Mouse (Mus musculus) kidney, adult 2 months (tissue): ENCODE data around the gene Fchsd2. TPM values are rescaled to one million over a fixed set of nuclear protein-coding genes. Genes with fewer than 3 reads are reported as not detected.

Source experiments
- DNase-seq: peaks from one replicate; pipeline ENCODE4 v3.0.0; 2021
- H3K27ac ChIP-seq: fragments of 200-500 bp; 2 replicates; pipeline ENCODE4 v1.5.1; 2012; ENCODE audit warnings: low read depth, low read length, control low read depth, inconsistent platforms; ENCODE audit not compliant: insufficient read depth
- H3K27me3 ChIP-seq: fragments of 200-500 bp; replicated peaks from 2 replicates; pipeline ENCODE4 v1.6.1; 2012; ENCODE audit warnings: mild to moderate bottlenecking, moderate library complexity, low read length, inconsistent platforms; ENCODE audit not compliant: control insufficient read depth, insufficient read depth
- H3K36me3 ChIP-seq: fragments of 200-500 bp; 2 replicates; pipeline ENCODE4 v1.6.1; 2012; ENCODE audit warnings: mild to moderate bottlenecking, moderate library complexity, low read length, inconsistent platforms; ENCODE audit not compliant: control insufficient read depth, insufficient read depth
- H3K4me1 ChIP-seq: fragments of 200-500 bp; 2 replicates; pipeline ENCODE4 v1.6.1; 2011; ENCODE audit warnings: low read length; ENCODE audit not compliant: control insufficient read depth, insufficient read depth
- H3K4me3 ChIP-seq: fragments of 200-500 bp; 2 replicates; pipeline ENCODE4 v1.5.1; 2011; ENCODE audit warnings: mild to moderate bottlenecking, low read depth, low read length, control low read depth; ENCODE audit not compliant: insufficient read depth
- CTCF ChIP-seq: fragments of 200-500 bp; conservative IDR thresholded peaks from 2 replicates; pipeline ENCODE4 v1.5.1; 2011; ENCODE audit warnings: low read depth, mild to moderate bottlenecking, control low read depth, low read length, moderate library complexity, mixed read lengths; ENCODE audit not compliant: insufficient read depth, insufficient read length
- POLR2A ChIP-seq: fragments of 200-500 bp; IDR thresholded peaks from one replicate; pipeline ENCODE4 v1.6.1; 2011; ENCODE audit warnings: low read depth, low read length, control low read depth
- WGBS: fragments of 180-500 bp; shearing (Covaris S2); methylation state at CpG from one replicate; pipeline ENCODE4 v1.1.7; 2018; 5-methylcytosine and 5-hydroxymethylcytosine counted together
- polyA plus RNA-seq: library from polyadenylated mRNA; depleted of rRNA; stranded (reverse); fragments of >200 nt; gene quantifications from 2 replicates; pipeline ENCODE4 v1.2.3, GENCODE M21; 2012; rRNA removed

Gene Fchsd2
- polyA plus RNA-seq, result 5.3 and 7.1 TPM in 2 replicates

DNA sequence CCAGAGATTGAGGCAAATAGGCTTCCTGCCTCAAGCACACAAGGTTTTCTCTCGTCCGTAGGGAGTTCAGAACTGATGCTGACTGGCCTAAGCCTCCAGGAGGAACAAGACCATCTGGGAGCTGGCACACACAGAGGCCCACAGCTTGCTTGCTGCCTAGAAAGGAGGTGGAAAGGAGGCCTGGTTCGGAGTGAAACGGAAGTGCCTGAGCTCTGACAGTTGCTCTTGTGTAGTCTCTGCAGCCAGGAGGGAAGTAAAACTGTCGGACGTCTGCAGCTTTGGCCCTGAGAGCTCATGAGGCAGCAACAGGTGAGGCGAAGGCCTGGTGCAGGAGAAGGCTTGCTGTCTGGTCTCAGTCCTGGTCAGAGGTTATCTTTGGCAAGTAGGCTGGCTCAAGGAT, at the start of gene Fchsd2:
Gene Fchsd2, plus strand, starts transcription at position 246 of the 400 bp plus-strand sequence.
- Histone ChIP-seq H3K27me3 (no peaks in the 10 kb centered on the region), H3K4me1 (peaks cover 6% of the 10 kb centered on the region), H3K36me3 (no peaks in the 10 kb centered on the region), H3K4me3 (no peak within 1 kb of the TSS), H3K27ac (no peak within 1 kb of the TSS)
- DNase-seq, result peak; percentile 23
- TF ChIP-seq CTCF, result no peak
- no peak for TF ChIP-seq POLR2A
- 76% methylated on average over 7 of the region's 7 CpGs for WGBS

- Histone ChIP-seq H3K27me3 (no peaks in the 10 kb centered on the region; the same call in 1 of the 2 replicates), H3K4me1 (no peaks in the 10 kb centered on the region), H3K4me3 (no peak overlapping the region), H3K27ac (no peak overlapping the region), H3K36me3 (no peaks in the 10 kb centered on the region)
- TF ChIP-seq POLR2A (no peak), CTCF (no peak)
- WGBS, result 77% methylated on average over 8 of the region's 8 CpGs
- DNase-seq, result no peak
These were observed 48.7 kb upstream of the Fchsd2 start for GRCm38 (mm10) chr7:101043846-101044541.

DNA sequence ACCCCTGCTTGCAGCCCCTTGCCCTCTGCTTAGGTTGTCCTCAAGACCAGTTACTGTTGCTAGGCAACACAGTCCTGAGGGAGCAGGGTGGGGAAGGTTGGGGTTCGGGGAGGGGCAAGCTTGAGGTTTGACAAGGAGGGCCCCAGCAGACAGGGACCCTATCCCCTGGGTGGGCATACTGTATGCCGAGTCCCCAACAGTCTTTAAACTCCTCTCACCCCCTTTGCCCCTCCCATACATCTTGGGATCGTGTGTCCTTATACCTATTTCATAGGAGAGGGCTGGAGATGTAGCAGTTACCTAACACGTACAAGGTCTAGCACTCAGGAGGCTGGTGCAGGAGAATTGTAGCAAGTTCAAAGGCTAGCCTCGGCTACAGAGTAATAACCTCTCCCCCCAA, 44.4 kb upstream of the Fchsd2 start:
- Histone ChIP-seq H3K4me1 (no peaks in the 10 kb centered on the region), H3K4me3 (no peak overlapping the region), H3K36me3 (no peaks in the 10 kb centered on the region), H3K27ac (no peak overlapping the region), H3K27me3 (no peaks in the 10 kb centered on the region)
- 81% methylated on average over 5 of the region's 5 CpGs for WGBS
- TF ChIP-seq CTCF (no peak), POLR2A (no peak)
- DNase-seq, result no peak

DNA sequence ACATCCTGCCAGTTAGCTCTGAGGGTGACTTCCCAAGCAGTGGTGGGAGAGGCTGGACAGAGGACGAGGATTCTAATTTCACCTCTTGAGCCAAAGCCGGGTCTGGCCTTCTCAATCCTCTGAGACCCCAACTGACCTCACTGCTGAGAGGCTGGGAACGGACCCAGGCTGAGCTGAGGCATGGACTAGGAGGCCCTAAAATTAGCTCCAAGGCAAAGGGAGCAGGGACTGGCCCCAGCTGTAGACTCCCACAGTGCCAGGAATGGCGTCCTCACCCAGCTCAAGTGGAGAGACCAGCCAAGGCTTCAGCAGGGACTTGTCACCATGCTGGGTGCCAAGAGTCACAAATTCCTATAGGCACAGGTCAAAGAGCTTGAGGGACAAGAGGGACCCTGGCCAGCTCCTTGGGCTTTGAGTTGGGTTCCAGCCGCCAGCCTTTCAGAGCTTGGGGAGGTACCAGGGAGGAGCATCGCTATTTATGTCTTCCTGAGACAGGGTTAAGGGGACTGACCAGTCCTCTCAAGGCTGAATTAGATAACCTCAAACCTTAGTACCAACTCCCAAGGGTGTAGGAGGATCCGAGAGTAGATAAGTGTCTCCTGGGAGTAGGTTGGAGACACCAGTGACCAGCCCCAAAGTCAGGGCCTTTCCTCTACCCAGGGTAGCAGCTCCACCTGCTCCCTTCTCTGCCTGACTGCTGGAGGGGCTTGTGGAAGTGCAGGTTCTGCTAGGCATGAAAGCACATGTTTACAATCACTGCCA, 43.2 kb upstream of the Fchsd2 start:
- Histone ChIP-seq H3K4me1 (no peaks in the 10 kb centered on the region), H3K27me3 (no peaks in the 10 kb centered on the region), H3K27ac (no peak overlapping the region), H3K4me3 (no peak overlapping the region), H3K36me3 (no peaks in the 10 kb centered on the region)
- peak; percentile 49 for DNase-seq
- TF ChIP-seq CTCF, result no peak
- TF ChIP-seq POLR2A, result no peak
- WGBS, result 81% methylated on average over 7 of the region's 7 CpGs

- 75% methylated on average over 13 of the region's 13 CpGs for WGBS
- H3K36me3 ChIP-seq, result no peaks in the 10 kb centered on the region
- no peaks in the 10 kb centered on the region for H3K4me1 ChIP-seq
- no peaks in the 10 kb centered on the region for H3K27me3 ChIP-seq
- H3K27ac ChIP-seq, result no peak overlapping the region
- H3K4me3 ChIP-seq, result no peak overlapping the region
- TF ChIP-seq CTCF, result no peak
- no peak for TF ChIP-seq POLR2A
- DNase-seq, result no peak
These were observed 41.7 kb upstream of the Fchsd2 start for GRCm38 (mm10) chr7:101050724-101051550.

DNA sequence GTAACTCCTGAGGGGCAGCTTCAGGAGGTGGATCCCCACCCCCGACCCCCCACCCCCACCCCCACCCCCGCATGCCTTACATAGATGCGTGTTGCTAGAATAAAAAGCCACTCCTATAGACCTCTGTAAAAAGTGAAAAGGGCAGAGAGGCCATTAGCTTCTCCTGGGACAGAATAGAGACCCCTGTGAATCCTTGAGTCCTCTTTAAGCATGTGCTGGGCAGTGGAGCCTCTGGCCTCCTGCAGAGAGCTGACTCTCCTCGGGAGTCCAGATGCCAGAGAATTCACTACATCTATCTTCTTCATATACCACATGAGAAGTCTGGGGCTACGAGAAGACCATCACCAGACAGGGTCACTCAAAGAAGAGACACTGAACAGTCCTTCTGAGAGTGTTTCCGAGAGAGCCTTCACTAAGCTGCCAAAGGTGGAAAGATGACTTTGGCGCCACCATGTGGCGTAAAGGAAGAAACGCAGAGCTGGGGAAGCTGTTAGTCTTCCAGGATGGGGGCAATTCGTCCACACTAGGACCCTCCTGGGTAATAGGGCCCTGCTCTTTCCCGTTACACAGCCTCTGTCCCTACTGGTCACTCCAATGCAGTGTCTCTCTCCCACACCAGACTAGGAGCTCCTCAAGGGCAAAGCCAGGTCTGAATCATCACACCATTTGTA, 41.0 kb upstream of the Fchsd2 start:
- Histone ChIP-seq H3K4me1 (no peaks in the 10 kb centered on the region), H3K27ac (no peak overlapping the region), H3K36me3 (no peaks in the 10 kb centered on the region), H3K27me3 (no peaks in the 10 kb centered on the region), H3K4me3 (no peak overlapping the region)
- 14% methylated on average over 11 of the region's 11 CpGs for WGBS
- peak; percentile 65 for DNase-seq
- TF ChIP-seq POLR2A, result no peak
- TF ChIP-seq CTCF, result peak; percentile 94
